Mouse (Mus musculus) intestine, embryonic 15.5 days (tissue): ENCODE data around the gene Dusp3. TPM values are rescaled to one million over a fixed set of nuclear protein-coding genes. Genes with fewer than 3 reads are reported as not detected.

Source experiments
- ATAC-seq: fragments of 200-750 bp; cut with Nextera tagmentation; 2 replicates; pipeline ENCODE4 v1.8.0; 2017; ENCODE audit warnings: moderate TSS enrichment, moderate library complexity
- H3K27ac ChIP-seq: fragments of 300-500 bp; sonication (generic); 2 replicates; pipeline ENCODE4 v1.5.1; 2015; ENCODE audit warnings: mild to moderate bottlenecking, inconsistent platforms
- H3K27me3 ChIP-seq: fragments of 300-500 bp; sonication (generic); replicated peaks from 2 replicates; pipeline ENCODE4 v1.6.1; 2015; ENCODE audit warnings: inconsistent platforms
- H3K36me3 ChIP-seq: fragments of 300-500 bp; sonication (generic); 2 replicates; pipeline ENCODE4 v1.6.1; 2015; ENCODE audit warnings: inconsistent platforms
- H3K4me1 ChIP-seq: fragments of 300-500 bp; sonication (generic); replicated peaks from 2 replicates; pipeline ENCODE4 v1.6.1; 2015; ENCODE audit warnings: inconsistent platforms
- H3K4me2 ChIP-seq: fragments of 300-500 bp; sonication (generic); replicated peaks from 2 replicates; pipeline ENCODE4 v1.6.1; 2015; ENCODE audit warnings: mild to moderate bottlenecking, inconsistent platforms
- H3K4me3 ChIP-seq: fragments of 300-500 bp; sonication (generic); replicated peaks from 2 replicates; pipeline ENCODE4 v1.5.1; 2015; ENCODE audit warnings: inconsistent platforms
- H3K9ac ChIP-seq: fragments of 300-500 bp; sonication (generic); 2 replicates; pipeline ENCODE4 v1.6.1; 2015; ENCODE audit warnings: inconsistent platforms
- H3K9me3 ChIP-seq: fragments of 300-500 bp; sonication (generic); 2 replicates; pipeline ENCODE4 v1.6.1; 2016; ENCODE audit warnings: inconsistent platforms
- WGBS: fragments of 180-500 bp; shearing (Covaris S2); methylation state at CpG from one replicate; pipeline ENCODE4 v1.1.7; 2015; 5-methylcytosine and 5-hydroxymethylcytosine counted together
- polyA plus RNA-seq: library from polyadenylated mRNA; unstranded; fragments of >200 nt; fragmentation: Nextera tagmentation; extraction: Ambion mirVana; gene quantifications from 2 replicates; pipeline ENCODE4 v1.2.1, GENCODE M21; 2015

Dusp3 gene
- polyA plus RNA-seq, 1 experiment from 2014 or later, result 26.5 TPM

DNA sequence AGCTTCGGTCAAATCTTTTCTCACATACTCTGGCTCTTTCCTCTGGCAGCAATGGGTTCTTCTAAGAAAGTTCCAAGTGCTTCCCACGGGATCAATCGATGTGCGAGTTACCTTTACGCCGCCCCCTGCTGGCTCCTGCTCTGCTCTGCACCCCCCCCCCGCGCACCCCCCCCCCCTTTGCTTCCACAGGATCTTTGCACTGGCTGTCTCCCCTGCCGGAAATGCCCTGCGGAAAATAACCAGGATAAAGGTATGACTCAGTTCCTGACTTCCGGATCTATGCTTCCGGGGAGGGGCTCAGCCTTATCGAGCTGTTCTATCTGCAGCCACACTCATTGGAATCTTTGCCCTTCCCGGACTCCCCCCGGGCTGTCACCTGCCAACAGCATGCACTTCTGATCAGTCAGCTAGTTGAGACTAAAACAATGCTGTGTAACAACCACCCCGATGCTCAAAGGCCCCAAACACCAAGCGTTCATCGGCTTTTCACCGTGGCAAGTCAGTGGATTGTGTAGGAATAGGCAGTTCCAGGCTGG, 62.3 kb downstream of the Dusp3 start:
- H3K4me3 ChIP-seq, result no peak overlapping the region
- 0 out of 2 replicates have a peak, but pooled peaks cover 9% of the 10 kb centered on the region for H3K4me1 ChIP-seq
- no peak overlapping the region for H3K27ac ChIP-seq
- no peak for ATAC-seq
- no peaks in the 10 kb centered on the region for H3K9me3 ChIP-seq
- H3K27me3 ChIP-seq, result 0 out of 2 replicates have a peak, but pooled peaks cover 2% of the 10 kb centered on the region
- H3K36me3 ChIP-seq, result no peaks in the 10 kb centered on the region
- H3K9ac ChIP-seq, result no peak overlapping the region
- WGBS, result 74% methylated on average over 17 of the region's 19 CpGs
- no peak overlapping the region for H3K4me2 ChIP-seq

- H3K4me3 ChIP-seq, result no peak overlapping the region
- H3K27me3 ChIP-seq, result 0 out of 2 replicates have a peak, but pooled peaks cover 2% of the 10 kb centered on the region
- H3K27ac ChIP-seq, result no peak overlapping the region
- H3K4me2 ChIP-seq, result no peak overlapping the region
- 83% methylated on average over 6 of the region's 6 CpGs for WGBS
- 0 out of 2 replicates have a peak, but pooled peaks cover 9% of the 10 kb centered on the region for H3K4me1 ChIP-seq
- no peak overlapping the region for H3K9ac ChIP-seq
- no peak for ATAC-seq
- H3K36me3 ChIP-seq, result no peaks in the 10 kb centered on the region
- H3K9me3 ChIP-seq, result no peaks in the 10 kb centered on the region
Observed at GRCm38 (mm10) chr11:101923988-101924387, 62.8 kb downstream of the Dusp3 start.

DNA sequence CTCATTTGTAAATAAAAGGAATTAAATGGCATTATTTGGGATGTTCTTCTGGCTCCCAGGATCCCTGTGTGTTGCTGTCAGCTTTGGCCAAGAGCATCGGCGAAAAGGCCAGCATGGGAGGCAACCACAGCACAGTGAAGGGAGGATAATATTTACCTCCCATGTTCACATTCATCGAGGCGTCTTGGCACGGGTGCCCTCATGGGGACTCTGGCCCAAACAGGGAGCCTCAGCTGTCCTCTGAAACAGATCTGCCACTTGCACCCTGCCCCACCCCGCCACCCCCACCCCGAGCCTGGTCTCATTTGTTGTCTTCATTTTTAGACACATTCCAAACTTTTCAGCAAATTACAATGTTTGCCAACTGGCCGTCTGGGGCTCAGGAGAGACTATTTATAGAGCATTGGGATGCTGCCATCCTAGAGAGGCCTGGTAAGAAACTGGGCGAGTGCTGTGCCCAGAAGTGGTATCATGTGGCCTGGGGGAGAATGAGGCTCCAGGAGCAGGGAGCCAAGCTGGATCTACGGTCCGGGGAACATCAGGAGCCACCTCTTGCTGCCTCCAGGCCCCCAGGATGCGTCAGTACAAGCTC, 65.4 kb downstream of the Dusp3 start:
- peaks cover 15% of the 10 kb centered on the region for H3K27me3 ChIP-seq
- H3K9me3 ChIP-seq, result no peaks in the 10 kb centered on the region
- H3K4me1 ChIP-seq, result 0 out of 2 replicates have a peak, but pooled peaks cover 4% of the 10 kb centered on the region
- no peak overlapping the region for H3K4me2 ChIP-seq
- no peaks in the 10 kb centered on the region for H3K36me3 ChIP-seq
- no peak overlapping the region for H3K4me3 ChIP-seq
- no peak for ATAC-seq
- 77% methylated on average over 12 of the region's 12 CpGs for WGBS
- H3K27ac ChIP-seq, result no peak overlapping the region
- no peak overlapping the region for H3K9ac ChIP-seq

Other genes with a start within 250 kb of the Dusp3 start
- 4.1 and 5.4 TPM in 2 replicates for gene Etv4, start 201.6 kb downstream of the Dusp3 start, polyA plus RNA-seq
- 4.4 and 4.5 TPM in 2 replicates for gene Meox1, start 92.6 kb downstream of the Dusp3 start, polyA plus RNA-seq
- gene Sost, start 20.0 kb downstream of the Dusp3 start, polyA plus RNA-seq, result 0.13 TPM in 2 replicates
- gene Cfap97d1, start 2.7 kb downstream of the Dusp3 start, polyA plus RNA-seq, result not detected in 2 replicates
- 7.6 and 7.9 TPM in 2 replicates for gene Mpp3, start 41.4 kb upstream of the Dusp3 start, polyA plus RNA-seq
- 0.98 and 1.6 TPM in 2 replicates for gene Cd300lg, start 54.5 kb upstream of the Dusp3 start, polyA plus RNA-seq
- 6.2 and 6.8 TPM in 2 replicates for gene Mpp2, start 101.5 kb upstream of the Dusp3 start, polyA plus RNA-seq
- gene Ppy, start 114.3 kb upstream of the Dusp3 start, polyA plus RNA-seq, result 4.5 and 6.2 TPM in 2 replicates
- 57.2 and 75.0 TPM in 2 replicates for gene Pyy, start 120.8 kb upstream of the Dusp3 start, polyA plus RNA-seq
- gene Nags, start 158.5 kb upstream of the Dusp3 start, polyA plus RNA-seq, result 24.0 and 25.6 TPM in 2 replicates
- gene Tmem101, start 169.4 kb upstream of the Dusp3 start, polyA plus RNA-seq, result 23.8 and 26.4 TPM in 2 replicates
- gene Lsm12, start 198.3 kb upstream of the Dusp3 start, polyA plus RNA-seq, result 118 and 140 TPM in 2 replicates
- gene G6pc3, start 202.6 kb upstream of the Dusp3 start, polyA plus RNA-seq, result 31.1 and 33.9 TPM in 2 replicates
- gene Hdac5, start 243.2 kb upstream of the Dusp3 start, polyA plus RNA-seq, result 54.3 and 62.8 TPM in 2 replicates